Mouse (Mus musculus): ENCODE measurements around the gene Elmod1.

DNA sequence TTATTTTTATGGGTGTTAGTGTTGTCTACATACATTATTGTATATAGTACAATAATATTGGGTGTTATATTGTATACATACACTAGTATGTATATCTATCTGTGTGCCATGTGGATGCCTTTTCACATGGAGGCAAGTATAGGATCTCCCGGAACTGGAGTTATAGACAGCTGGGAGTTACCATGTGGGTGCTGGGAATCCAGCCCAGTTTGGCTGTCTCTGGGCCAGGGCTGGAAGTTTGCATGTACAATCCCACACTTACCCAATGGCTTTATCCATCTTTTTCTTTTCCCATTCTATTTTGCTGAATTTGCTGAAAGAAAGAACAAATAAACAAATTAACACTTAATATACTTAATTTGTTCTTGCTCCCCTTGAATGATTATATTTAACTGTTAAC lies 54.0 kb downstream of the Elmod1 start:
- TF ChIP-seq CTCF (IDR thresholded peaks at IDR 0.05; ENCODE audit: low read depth, low read length) (no peak), POLR2A (IDR thresholded peaks at IDR 0.05; ENCODE audit: borderline replicate concordance, low read depth, low read length) (no peak)

Data from bone marrow macrophage, adult 2 months (primary cell).